Mouse (Mus musculus) stomach, postnatal 0 days (tissue): Measurements from ENCODE around the gene Sox12.
A peak's percentile ranks its signal among the peaks of the same experiment; 100 is the strongest.

ENCODE experiments used
- CTCF ChIP-seq: IDR thresholded peaks from 2 replicates; pipeline ENCODE4 v1.5.1; 2016; ENCODE audit warnings: antibody characterized with exemption, low read depth, mild to moderate bottlenecking, moderate library complexity
- EP300 ChIP-seq: optimal IDR thresholded peaks from 2 replicates; pipeline ENCODE3; 2016; ENCODE audit warnings: antibody characterized with exemption

GRCm38 (mm10) chr2:152368532-152369140 lies 29.2 kb downstream of the Sox12 start:
- TF ChIP-seq CTCF: peak; percentile 96
- TF ChIP-seq EP300: no peak
